Mouse (Mus musculus): ENCODE measurements at regions not wholly inside any gene's neighbourhood (a gene's known extent, or its start where the extent isn't known, plus 50 kb on each side); places are given as distances from the start of the nearest gene placed in this dataset.

DNA sequence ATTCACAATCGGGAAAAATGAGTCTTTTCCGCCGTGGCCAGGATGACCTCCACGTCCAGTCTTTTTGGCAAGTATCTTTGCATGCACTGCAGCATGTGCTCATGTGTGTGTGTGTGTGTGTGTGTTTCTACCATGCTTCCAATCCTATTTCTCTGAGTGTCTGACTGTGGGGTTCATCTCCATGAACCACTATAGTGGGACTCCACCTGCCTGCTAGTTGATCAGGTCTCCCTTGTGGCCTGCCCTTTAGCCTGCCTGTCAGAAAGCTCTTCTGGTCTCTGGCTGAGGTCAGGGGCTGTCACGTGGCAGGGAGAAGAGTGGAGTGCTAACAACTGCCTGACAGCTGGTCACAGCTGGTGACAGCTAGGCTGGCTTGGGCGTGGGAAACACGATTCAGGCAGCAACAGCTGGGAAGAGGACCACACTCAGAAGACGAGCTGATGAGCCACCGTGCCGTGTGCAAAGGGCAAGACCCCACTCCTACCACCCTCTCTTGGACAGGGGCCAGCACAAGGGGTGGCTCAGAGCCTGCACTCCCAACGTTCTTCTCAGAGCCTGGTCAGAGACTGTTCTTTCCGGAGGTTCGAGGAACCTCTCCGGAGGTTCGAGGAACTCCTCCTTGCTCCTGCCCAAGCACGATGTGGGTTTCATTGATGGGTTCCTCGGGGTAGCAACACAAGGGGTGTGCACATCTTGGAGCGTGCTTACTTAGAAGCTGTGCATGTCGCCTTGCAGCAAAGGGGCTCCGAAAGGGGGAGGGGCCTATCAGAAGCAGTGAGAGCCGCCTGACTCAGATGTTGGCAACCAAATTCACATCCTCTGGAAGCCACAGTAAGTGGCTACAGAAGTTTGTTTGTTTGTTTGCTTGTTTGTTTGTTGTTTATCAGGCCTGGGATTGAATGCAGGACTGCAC is 53.6 kb upstream of the Mycn start:
- TF ChIP-seq CTCF (IDR thresholded peaks at IDR 0.05; ENCODE audit: control insufficient read depth, insufficient read depth, insufficient replicate concordance, low read depth, low read length): no peak
- no peak for TF ChIP-seq POLR2A (IDR thresholded peaks at IDR 0.05; ENCODE audit: control insufficient read depth, low read depth, low read length)

Measured in testis, adult 2 months (tissue).